Mouse (Mus musculus) neural tube, embryonic 15.5 days (tissue): Measurements from ENCODE around the gene Polr3g. TPM values are rescaled to one million over a fixed set of nuclear protein-coding genes. Genes with fewer than 3 reads are reported as not detected.

ENCODE experiments used
- polyA plus RNA-seq: library from polyadenylated mRNA; unstranded; fragments of >200 nt; fragmentation: Nextera tagmentation; extraction: Ambion mirVana; gene quantifications from 2 replicates; pipeline ENCODE4 v1.2.1, GENCODE M21; 2015

Gene Polr3g
- polyA plus RNA-seq, 1 experiment from 2014 or later = 8.2 TPM

Other genes with a start within 250 kb of the Polr3g start
- gene Adgrv1, start 77.9 kb downstream of the Polr3g start, polyA plus RNA-seq = 7.3 and 9.8 TPM in 2 replicates
- 17.6 and 18.5 TPM in 2 replicates for gene Lysmd3, start 53.4 kb downstream of the Polr3g start, polyA plus RNA-seq
- 64.8 and 65.6 TPM in 2 replicates for gene Mblac2, start 328 bp upstream of the Polr3g start, polyA plus RNA-seq
- 212 and 218 TPM in 2 replicates for gene Cetn3, start 72.1 kb upstream of the Polr3g start, polyA plus RNA-seq